Mouse (Mus musculus) thymus, postnatal 10 days (tissue): ENCODE results near the gene Kif14.
"Not testable (repeated sequence)": the region's sequence is repeated elsewhere in the genome, so short reads cannot be mapped to it uniquely, and the experiment has no call there.

Experiments used
- DNase-seq, 2 experiments: peaks; one replicate each; pipeline ENCODE4 v3.0.0; 2021; ENCODE audit warnings: low spot score in 2 of 2

The Kif14 gene

GRCm38 (mm10) chr1:136556643-136557042 lies 90.5 kb downstream of the Kif14 start:
- not testable (repeated sequence) for DNase-seq

DNA sequence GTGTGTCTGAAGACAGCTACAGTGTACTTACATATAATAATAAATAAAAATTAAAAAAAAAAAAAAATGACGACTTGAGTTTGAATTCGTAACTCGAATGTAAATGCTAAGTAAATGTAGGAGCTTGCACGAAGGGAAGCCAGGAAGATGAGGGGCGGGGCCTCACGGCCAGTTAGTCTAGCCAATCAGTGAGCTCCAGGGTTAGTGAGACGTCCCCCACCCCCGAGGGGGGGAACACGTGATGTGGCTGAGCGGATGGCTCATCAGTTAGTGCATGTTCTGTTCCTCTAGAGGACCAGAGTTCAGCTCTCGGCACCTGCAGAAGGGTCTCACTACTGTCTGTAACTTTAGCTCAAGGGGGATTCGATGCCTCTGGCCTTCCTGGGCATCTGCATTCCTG lies 91.3 kb downstream of the Kif14 start:
- no peak for DNase-seq

DNA sequence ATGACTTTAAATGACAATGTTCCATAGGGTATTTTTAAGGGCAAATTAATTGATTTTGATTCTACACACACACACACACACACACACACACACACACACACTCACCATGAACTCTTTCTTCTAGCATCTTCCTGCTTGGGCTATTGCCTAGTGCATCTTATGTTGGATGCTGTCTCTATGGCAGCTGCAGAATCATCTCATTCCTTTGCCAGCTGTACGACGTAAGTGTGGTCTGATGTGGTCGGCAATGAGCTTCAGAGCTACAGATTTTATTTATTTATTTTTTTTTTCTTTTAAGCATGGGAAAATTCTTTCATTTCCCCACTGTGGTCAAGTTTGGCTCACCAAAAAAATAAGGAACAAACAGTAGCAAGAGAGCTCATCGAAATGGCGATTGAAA lies 92.6 kb downstream of the Kif14 start:
- DNase-seq: no peak

- no peak for DNase-seq
Observed at GRCm38 (mm10) chr1:136559284-136559683, 93.1 kb downstream of the Kif14 start.

GRCm38 (mm10) chr1:136559774-136560173 lies 93.6 kb downstream of the Kif14 start:
- DNase-seq: no peak

DNA sequence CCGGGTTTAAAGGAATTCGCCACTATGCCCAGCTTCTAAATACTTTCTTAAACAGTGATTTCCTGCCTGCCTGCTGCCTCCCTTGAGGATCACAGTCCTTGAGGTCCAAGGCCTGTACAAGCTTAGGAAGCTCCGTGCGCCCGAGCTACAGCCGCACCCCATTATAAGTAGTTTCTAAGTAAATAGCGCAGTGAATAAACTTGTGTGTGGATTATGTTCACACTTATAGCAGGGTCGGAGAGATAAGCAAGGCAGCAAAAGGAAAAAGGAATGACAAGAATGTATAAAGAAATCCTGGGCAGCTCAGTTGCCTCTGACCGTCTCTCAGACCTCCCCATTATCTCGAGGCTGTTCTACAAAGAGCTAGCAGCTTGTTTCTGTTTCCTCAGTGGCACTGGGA lies 95.7 kb downstream of the Kif14 start:
- DNase-seq: no peak

DNA sequence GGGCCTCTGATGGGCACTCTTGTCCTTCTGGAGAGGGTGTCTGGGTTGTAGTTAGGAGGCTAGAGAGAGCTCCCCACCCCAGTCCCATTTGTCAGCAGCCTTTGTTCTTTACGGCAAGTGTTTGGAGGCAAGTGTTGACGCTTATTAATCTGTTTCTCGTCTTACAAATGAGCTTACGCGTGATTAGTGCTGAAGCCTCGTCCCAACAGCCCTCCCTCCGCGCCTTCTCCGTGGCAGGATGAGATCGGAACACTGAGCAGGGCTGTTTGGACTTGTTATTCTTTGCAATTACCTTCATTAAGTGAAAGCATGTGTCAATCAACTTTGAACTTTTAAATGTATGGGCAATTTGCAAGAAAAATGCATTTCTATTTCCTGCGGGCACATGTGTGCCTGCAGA lies 97.0 kb downstream of the Kif14 start:
- DNase-seq: no peak

DNA sequence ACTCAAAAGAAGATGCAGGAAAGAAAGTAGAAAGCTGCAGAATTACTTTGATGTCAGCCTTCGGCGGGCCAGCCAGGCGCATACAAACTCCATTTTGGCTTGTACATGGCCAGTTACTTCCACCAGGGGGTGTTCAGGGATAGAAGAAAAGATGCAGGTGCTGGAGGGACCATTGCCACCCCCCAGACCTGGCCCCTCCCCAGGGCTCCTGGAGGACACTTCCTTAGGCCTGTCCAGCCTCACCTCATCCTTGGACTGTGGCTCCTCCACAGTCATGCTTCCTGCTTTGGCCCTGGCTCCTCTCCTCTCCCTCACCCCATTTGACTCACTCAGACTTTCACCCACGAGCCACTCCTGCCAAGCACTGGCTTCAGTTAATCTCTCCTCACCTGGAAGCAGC lies 98.8 kb downstream of the Kif14 start:
- DNase-seq: peak; percentile 44 to 47

- DNase-seq: no peak
Observed at GRCm38 (mm10) chr1:136566386-136566785, 100.2 kb downstream of the Kif14 start.

DNA sequence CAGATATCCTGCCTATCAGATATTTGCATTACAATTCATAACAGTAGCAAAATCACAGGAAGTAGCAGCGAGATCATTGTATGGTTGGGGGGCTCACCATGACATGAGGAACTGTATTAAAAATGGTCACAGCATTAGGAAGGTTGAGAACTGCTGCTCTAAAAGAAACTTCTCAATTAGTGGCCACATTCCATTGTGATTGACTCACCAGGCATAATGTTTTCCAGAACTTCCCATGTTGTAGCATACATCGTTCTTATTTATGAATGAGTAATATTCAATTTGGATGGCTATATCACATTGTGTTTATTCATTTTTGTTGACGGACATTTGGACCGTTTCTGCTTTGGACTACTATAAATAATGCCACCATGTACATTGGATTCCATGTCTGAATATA lies 101.5 kb downstream of the Kif14 start:
- no peak for DNase-seq

DNA sequence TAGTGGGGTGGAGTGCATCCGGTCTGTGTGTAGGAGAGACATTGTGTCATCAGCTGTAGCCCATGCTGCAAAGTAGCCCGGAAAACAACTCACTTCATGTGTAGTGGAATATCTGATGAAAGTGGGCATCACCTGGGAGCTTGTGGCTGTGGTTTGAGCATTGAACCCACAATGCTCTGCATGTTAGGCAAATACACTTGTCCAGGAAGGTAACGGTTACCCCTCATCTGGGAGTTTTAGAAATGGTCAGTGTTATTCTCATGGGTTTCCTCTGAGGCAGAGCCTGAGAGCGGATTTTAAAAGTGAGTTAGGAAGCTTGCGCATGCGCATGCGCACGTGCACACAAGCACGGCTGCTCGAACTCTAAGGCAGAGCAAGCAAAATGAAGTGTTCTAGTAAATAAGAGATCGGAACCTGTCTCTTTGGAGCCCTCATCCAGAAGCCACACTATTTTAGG lies 102.6 kb downstream of the Kif14 start:
- no peak for DNase-seq

- DNase-seq: no peak
Observed at GRCm38 (mm10) chr1:136569206-136569605, 103.1 kb downstream of the Kif14 start.

- no peak for DNase-seq
Observed at GRCm38 (mm10) chr1:136569626-136570297, 103.6 kb downstream of the Kif14 start.

- no peak for DNase-seq
Observed at GRCm38 (mm10) chr1:136570298-136570653, 104.1 kb downstream of the Kif14 start.

DNA sequence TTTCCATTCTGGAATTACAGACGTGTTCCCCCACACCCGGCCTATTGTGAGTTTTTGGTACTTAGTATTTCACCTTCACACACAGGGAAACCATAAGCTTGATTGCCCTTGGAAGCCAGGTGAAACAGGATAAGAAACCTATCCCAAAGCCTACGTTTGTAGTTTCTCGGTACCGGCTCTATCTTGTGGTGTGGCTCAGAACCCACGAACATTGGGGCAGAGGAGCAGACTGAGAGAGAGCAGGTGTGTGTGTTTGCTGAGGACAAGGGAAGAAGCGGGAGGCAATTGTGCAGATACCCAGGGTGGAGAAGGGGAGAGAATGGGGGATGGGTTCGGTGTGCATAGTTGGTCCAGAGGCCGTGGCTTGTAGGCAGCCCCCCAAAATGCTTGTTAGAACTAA lies 104.8 kb downstream of the Kif14 start:
- DNase-seq: no peak

GRCm38 (mm10) chr1:136571530-136571929 lies 105.4 kb downstream of the Kif14 start:
- no peak for DNase-seq

DNA sequence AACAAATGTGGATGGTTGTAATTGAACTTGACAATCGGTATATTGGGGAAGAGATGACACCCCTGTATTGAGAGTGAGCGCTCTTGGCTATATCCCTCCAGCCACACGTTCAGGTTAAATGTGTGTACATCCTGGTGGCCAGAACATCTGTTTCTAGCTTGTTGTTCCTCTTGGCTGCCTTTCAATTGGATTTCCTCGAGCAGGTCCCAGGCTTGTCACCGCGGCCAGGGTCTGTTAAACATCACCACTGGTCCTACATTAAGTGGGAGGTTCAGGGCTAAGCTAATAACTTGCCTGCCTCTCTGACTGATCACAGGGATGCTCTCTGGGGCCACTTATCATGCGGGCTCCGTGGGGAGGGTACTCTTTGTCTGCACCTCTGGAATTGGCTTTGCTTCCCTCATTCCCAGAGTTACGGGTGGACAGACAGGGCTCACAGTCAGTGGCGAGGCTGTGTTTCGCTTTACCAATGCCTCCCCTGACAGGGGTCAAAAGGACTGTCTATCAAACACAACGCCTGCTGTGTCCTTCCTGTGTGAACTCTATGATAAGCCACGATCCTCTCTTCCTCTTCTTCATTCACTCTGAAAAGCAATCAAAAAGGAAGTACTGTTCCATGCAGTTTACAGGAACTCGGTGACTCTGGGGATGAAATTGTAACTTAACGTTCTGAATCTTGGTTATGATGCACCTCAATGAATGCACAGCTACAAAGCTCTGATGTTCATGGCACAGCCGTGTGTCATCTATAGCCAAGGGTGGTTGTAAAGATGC lies 111.9 kb downstream of the Kif14 start:
- no peak for DNase-seq

GRCm38 (mm10) chr1:136579360-136579759 lies 113.2 kb downstream of the Kif14 start:
- DNase-seq: peak; percentile 12 to 35

- no peak for DNase-seq
Observed at GRCm38 (mm10) chr1:136580266-136580665, 114.1 kb downstream of the Kif14 start.
